Mouse (Mus musculus) forebrain, embryonic 16.5 days (tissue): ENCODE data around the gene Snx1. TPM values are rescaled to one million over a fixed set of nuclear protein-coding genes. Genes with fewer than 3 reads are reported as not detected.
A peak's percentile ranks its signal among the peaks of the same experiment; 100 is the strongest.

Experiments used
- ATAC-seq: fragments of 200-750 bp; cut with Nextera tagmentation; 2 replicates; pipeline ENCODE4 v1.8.0; 2017; ENCODE audit warnings: mild to moderate bottlenecking, moderate library complexity
- H3K27ac ChIP-seq: fragments of 300-500 bp; sonication (generic); 2 replicates; pipeline ENCODE4 v1.5.1; 2014; ENCODE audit warnings: low read length, control low read depth
- H3K27me3 ChIP-seq: fragments of 300-500 bp; sonication (generic); replicated peaks from 2 replicates; pipeline ENCODE4 v1.6.1; 2014; ENCODE audit warnings: low read length; ENCODE audit not compliant: control insufficient read depth, insufficient read depth
- H3K36me3 ChIP-seq: fragments of 300-500 bp; sonication (generic); 2 replicates; pipeline ENCODE4 v1.6.1; 2014; ENCODE audit not compliant: control insufficient read depth, insufficient read depth
- H3K4me1 ChIP-seq: fragments of 300-500 bp; sonication (generic); replicated peaks from 2 replicates; pipeline ENCODE4 v1.6.1; 2014; ENCODE audit warnings: low read length; ENCODE audit not compliant: control insufficient read depth, insufficient read depth
- H3K4me2 ChIP-seq: fragments of 300-500 bp; sonication (generic); 2 replicates; pipeline ENCODE4 v1.6.1; 2014; ENCODE audit warnings: mild to moderate bottlenecking, low read length, control low read depth
- H3K4me3 ChIP-seq: fragments of 300-500 bp; sonication (generic); replicated peaks from 2 replicates; pipeline ENCODE4 v1.5.1; 2014; ENCODE audit warnings: mild to moderate bottlenecking, low read length, control low read depth
- H3K9ac ChIP-seq: fragments of 300-500 bp; sonication (generic); replicated peaks from 2 replicates; pipeline ENCODE4 v1.6.1; 2014; ENCODE audit warnings: low read depth, low read length, control low read depth
- H3K9me3 ChIP-seq: fragments of 300-500 bp; sonication (generic); 2 replicates; pipeline ENCODE4 v1.6.1; 2016; ENCODE audit warnings: low read length; ENCODE audit not compliant: control insufficient read depth
- WGBS: fragments of 180-500 bp; shearing (Covaris S2); extraction: QIAGEN DNeasy Blood & Tissue Kit; methylation state at CpG from one replicate; pipeline ENCODE4 v1.1.7; 2014; 5-methylcytosine and 5-hydroxymethylcytosine counted together
- polyA plus RNA-seq: library from polyadenylated mRNA; unstranded; fragments of >200 nt; fragmentation: Nextera tagmentation; extraction: Ambion mirVana; gene quantifications from 2 replicates; pipeline ENCODE4 v1.2.1, GENCODE M21; 2015

Gene Snx1
- 101 and 109 TPM in 2 replicates for polyA plus RNA-seq

DNA sequence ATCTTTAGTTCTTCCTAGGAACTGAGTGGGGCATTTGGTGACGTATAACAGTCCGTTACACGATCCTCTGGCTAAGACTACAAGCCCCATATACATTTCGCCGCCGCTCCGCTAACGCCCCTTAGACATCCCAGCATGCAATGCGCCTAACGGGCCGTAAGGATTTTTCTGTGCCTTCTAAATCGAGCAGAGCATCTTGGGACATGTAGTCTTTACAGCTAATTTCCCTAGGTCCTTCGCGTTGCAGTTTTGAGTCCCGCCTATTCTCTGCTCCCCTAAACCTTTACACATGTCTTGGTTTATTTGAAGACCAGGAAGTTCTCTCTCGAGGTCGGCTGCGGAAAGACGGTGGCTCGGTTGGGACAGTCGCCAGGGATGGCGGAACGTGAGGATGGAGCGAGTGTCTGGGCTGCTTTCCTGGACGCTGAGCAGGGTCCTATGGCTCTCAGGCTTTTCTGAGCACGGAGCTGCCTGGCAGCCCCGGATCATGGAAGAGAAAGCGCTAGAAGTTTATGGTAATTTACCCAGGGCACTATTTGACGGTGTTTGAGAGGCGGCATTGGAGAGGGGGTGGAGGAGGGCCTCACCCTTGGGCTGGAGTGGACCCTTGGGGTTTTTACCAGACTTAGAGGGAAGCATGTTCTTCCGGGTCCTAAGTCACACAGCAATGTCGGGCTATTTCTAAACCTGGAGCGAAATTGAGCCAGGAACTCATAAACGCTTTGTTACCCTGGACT is at the start of gene Snx1, which contains the start of gene Ciao2a:
Gene Snx1 (minus strand): TSS at position 132 of the 737 bp plus-strand sequence.
Gene Ciao2a (plus strand): TSS at position 156 of the 737 bp plus-strand sequence.
- H3K4me2 ChIP-seq = peak within 1 kb of the TSS; percentile 83
- WGBS = 1% methylated on average over 34 of the region's 34 CpGs
- no peaks in the 10 kb centered on the region for H3K27me3 ChIP-seq
- peaks cover 30% of the 10 kb centered on the region for H3K4me1 ChIP-seq
- H3K4me3 ChIP-seq = peak within 1 kb of the TSS; percentile 58
- H3K27ac ChIP-seq = peak within 1 kb of the TSS; percentile 29; the same call in 1 of the 2 replicates
- no peaks in the 10 kb centered on the region for H3K36me3 ChIP-seq
- peak within 1 kb of the TSS; percentile 67 for H3K9ac ChIP-seq
- H3K9me3 ChIP-seq = no peaks in the 10 kb centered on the region
- peak; percentile 73 for ATAC-seq

- 85% methylated on average over 3 of the region's 3 CpGs for WGBS
- Histone ChIP-seq H3K4me1 (no peaks in the 10 kb centered on the region), H3K9me3 (no peaks in the 10 kb centered on the region)
Measured at GRCm38 (mm10) chr9:66174985-66175384, 48.6 kb upstream of the Snx1 start.

DNA sequence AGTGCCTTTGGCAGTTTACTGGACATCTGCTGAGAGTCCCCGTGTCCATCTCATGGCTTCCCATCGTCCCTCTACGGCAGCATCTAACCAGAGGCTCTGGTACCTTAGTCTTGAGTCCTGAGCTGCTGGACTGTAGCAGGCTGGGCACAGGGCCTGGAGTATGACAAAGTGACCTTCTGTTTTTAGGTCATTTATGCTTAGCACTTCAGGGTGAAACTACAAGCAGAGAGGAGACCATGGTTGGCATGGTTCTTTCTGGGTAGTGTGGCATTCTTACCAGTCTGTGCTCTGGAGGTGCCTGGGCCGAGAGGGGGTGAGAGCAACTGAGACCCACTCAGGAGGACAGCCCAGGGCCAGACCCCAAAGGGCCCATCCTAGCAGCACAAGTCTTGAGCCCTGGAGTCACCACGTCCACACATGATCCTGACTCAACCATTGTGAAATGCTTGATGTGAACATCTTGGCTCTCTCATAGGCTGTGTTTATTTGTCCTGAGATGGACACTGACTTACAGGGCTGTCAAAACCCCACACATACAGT is 47.0 kb upstream of the Snx1 start:
- H3K4me1 ChIP-seq = no peaks in the 10 kb centered on the region
- H3K4me3 ChIP-seq = no peak overlapping the region
- H3K36me3 ChIP-seq = no peaks in the 10 kb centered on the region
- no peak for ATAC-seq
- no peaks in the 10 kb centered on the region for H3K9me3 ChIP-seq
- WGBS = 95% methylated on average over 5 of the region's 5 CpGs
- no peaks in the 10 kb centered on the region for H3K27me3 ChIP-seq
- H3K9ac ChIP-seq = no peak overlapping the region
- H3K27ac ChIP-seq = no peak overlapping the region
- no peak overlapping the region for H3K4me2 ChIP-seq

More at GRCm38 (mm10) chr9:66174985-66175384, 48.6 kb upstream of the Snx1 start:
- H3K9ac ChIP-seq = no peak overlapping the region
- H3K4me2 ChIP-seq = no peak overlapping the region
- ATAC-seq = no peak
- no peaks in the 10 kb centered on the region for H3K36me3 ChIP-seq
- no peaks in the 10 kb centered on the region for H3K27me3 ChIP-seq
- no peak overlapping the region for H3K4me3 ChIP-seq
- no peak overlapping the region for H3K27ac ChIP-seq

DNA sequence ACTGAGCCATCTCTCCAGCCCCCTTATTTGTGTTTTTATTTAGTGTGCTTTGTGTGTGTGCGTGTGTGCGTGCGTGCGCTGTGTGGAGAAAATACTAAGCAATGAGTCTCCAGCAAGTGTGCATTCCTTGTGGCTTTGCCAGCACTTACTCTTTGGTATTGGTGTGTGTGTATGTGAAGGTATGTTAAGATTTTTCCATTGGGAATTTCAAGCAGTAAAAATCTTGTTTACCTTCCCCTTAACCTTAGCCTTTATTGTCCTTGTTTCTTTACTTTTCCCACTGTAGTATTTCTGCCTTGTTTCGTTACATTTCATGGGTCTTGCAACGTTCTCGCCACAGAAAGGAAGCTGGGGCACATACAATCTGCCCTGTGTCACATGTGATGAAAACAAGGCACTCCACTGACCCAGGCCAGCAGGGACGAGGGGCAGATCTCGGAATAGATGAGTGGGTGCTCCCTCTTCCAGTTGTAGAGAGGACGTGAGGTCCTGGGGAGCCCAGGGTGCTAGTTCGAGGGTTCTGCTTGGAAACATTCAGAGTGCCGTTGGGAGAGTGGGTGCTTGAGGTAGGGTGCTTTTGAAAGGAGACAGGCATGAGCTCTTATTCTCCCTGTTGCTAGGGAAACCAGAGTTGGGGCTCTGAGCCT is 45.0 kb upstream of the Snx1 start:
- 55% methylated on average over 12 of the region's 12 CpGs for WGBS
- no peak overlapping the region for H3K27ac ChIP-seq
- no peak overlapping the region for H3K4me3 ChIP-seq
- H3K9ac ChIP-seq = no peak overlapping the region
- H3K9me3 ChIP-seq = no peaks in the 10 kb centered on the region
- no peak for ATAC-seq
- no peaks in the 10 kb centered on the region for H3K27me3 ChIP-seq
- no peak overlapping the region for H3K4me2 ChIP-seq
- no peaks in the 10 kb centered on the region for H3K36me3 ChIP-seq
- H3K4me1 ChIP-seq = no peaks in the 10 kb centered on the region

GRCm38 (mm10) chr9:66170506-66170905 is 44.1 kb upstream of the Snx1 start:
- Histone ChIP-seq H3K9ac (no peak overlapping the region), H3K4me1 (no peaks in the 10 kb centered on the region), H3K4me3 (no peak overlapping the region), H3K27me3 (no peaks in the 10 kb centered on the region), H3K36me3 (no peaks in the 10 kb centered on the region), H3K9me3 (no peaks in the 10 kb centered on the region), H3K27ac (no peak overlapping the region), H3K4me2 (no peak overlapping the region)
- WGBS = 7% methylated on average over 5 of the region's 5 CpGs
- ATAC-seq = no peak

DNA sequence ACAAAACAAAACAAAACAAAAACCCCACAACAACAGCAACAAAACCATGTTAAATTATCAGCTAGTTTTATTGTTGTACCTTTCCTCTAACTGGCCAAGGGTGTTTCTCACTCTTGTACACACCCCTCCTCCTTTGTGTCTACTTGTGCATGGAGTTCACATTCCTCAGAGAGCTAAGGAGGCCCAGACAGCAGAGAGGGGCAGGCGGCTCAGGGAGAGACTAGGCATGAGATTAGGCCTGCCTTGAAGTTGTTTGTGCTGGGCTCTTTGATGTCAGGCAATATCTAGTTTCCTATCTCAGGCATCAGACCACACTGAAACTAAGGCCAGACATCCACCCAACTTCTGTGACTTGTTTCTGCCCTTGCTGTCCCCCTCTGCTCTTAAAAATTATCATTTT is 41.8 kb upstream of the Snx1 start:
- ATAC-seq = no peak
- 5% methylated on average over 1 of the region's 1 CpGs for WGBS
- no peak overlapping the region for H3K27ac ChIP-seq
- no peaks in the 10 kb centered on the region for H3K36me3 ChIP-seq
- H3K9me3 ChIP-seq = no peaks in the 10 kb centered on the region
- no peaks in the 10 kb centered on the region for H3K27me3 ChIP-seq
- H3K4me2 ChIP-seq = no peak overlapping the region
- no peak overlapping the region for H3K4me3 ChIP-seq
- no peaks in the 10 kb centered on the region for H3K4me1 ChIP-seq
- H3K9ac ChIP-seq = no peak overlapping the region

- no peak overlapping the region for H3K27ac ChIP-seq
- ATAC-seq = no peak
- H3K36me3 ChIP-seq = no peaks in the 10 kb centered on the region
- H3K27me3 ChIP-seq = no peaks in the 10 kb centered on the region
- H3K4me2 ChIP-seq = no peak overlapping the region
- H3K4me1 ChIP-seq = no peaks in the 10 kb centered on the region
- no peak overlapping the region for H3K9ac ChIP-seq
- H3K4me3 ChIP-seq = no peak overlapping the region
- H3K9me3 ChIP-seq = no peaks in the 10 kb centered on the region
- 87% methylated on average over 5 of the region's 5 CpGs for WGBS
Measured at GRCm38 (mm10) chr9:66167222-66167621, 40.8 kb upstream of the Snx1 start.

DNA sequence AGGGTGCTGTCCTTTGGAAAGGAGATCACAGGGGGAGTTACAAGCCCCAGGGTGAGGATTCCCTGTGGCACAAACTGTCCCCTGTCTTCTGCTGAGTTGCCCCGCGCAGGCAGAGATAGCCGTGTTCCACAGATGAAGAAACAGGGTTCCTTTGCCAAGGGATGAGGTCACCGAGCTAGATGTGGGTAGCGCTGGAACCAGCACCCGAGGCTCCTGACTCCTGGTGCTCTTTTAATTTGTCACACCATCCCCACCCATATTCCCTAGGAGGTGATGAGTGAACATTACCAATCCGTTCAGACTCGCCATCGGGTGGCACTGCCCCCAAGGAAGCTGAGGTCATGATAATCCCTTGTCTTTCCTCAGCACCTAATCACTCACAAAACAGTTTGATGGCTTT is 36.6 kb upstream of the Snx1 start:
- no peak for ATAC-seq
- no peak overlapping the region for H3K9ac ChIP-seq
- H3K9me3 ChIP-seq = no peaks in the 10 kb centered on the region
- peaks cover 2% of the 10 kb centered on the region; the same call in 1 of the 2 replicates for H3K4me1 ChIP-seq
- H3K27me3 ChIP-seq = no peaks in the 10 kb centered on the region
- H3K27ac ChIP-seq = no peak overlapping the region
- 88% methylated on average over 9 of the region's 9 CpGs for WGBS
- H3K4me3 ChIP-seq = no peak overlapping the region
- no peak overlapping the region for H3K4me2 ChIP-seq
- no peaks in the 10 kb centered on the region for H3K36me3 ChIP-seq

GRCm38 (mm10) chr9:66160155-66160554 is 33.8 kb upstream of the Snx1 start:
- WGBS = 96% methylated on average over 2 of the region's 2 CpGs
- no peaks in the 10 kb centered on the region for H3K36me3 ChIP-seq
- ATAC-seq = no peak

More at GRCm38 (mm10) chr9:66160155-66160554, 33.8 kb upstream of the Snx1 start:
- H3K27me3 ChIP-seq = no peaks in the 10 kb centered on the region
- H3K4me2 ChIP-seq = no peak overlapping the region
- no peak overlapping the region for H3K4me3 ChIP-seq
- no peaks in the 10 kb centered on the region for H3K9me3 ChIP-seq
- H3K27ac ChIP-seq = no peak overlapping the region
- H3K4me1 ChIP-seq = peaks cover 4% of the 10 kb centered on the region; the same call in 1 of the 2 replicates
- no peak overlapping the region for H3K9ac ChIP-seq
